Mouse (Mus musculus) liver, embryonic 14.5 days (tissue): ENCODE measurements around the gene Fblim1.

Experiments used
- CTCF ChIP-seq: IDR thresholded peaks from 2 replicates; pipeline ENCODE4 v1.5.1; 2016; ENCODE audit warnings: antibody characterized with exemption, low read depth, control low read depth
- EP300 ChIP-seq: IDR thresholded peaks from 2 replicates; pipeline ENCODE4 v1.6.1; 2016; ENCODE audit warnings: antibody characterized with exemption, low read depth

DNA sequence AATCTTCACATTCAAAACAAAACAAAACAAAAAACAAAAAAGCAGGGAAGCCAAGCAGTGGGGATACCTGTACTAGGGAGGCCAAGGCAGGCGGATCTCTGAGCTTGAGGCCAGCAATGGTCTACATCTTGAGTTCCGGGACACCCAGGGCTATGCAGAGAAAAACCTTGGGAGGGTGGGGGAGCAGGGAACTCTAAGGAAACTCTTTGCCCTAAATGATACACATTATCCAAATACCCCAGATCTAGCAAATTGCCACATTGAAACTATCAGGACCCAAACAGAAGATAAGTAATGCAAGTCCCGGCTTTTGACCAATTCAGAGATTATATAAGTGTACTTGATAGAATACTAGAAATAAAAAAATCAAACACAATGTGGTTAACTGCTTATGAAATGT is 62.3 kb downstream of the Fblim1 start:
- TF ChIP-seq CTCF (no peak), EP300 (no peak)
